Mouse (Mus musculus) thymus, postnatal 10 days (tissue): ENCODE data around the gene Gm34302.

Experiments
- DNase-seq, 2 experiments: peaks; one replicate each; pipeline ENCODE4 v3.0.0; 2021; ENCODE audit warnings: low spot score in 2 of 2

Gm34302 gene

GRCm38 (mm10) chr3:63483726-63484125, at the start of gene Gm34302:
Gene Gm34302, minus strand, starts transcription at chr3:63483879.
- DNase-seq = no peak

GRCm38 (mm10) chr3:63531847-63532246, 48.2 kb upstream of the Gm34302 start:
- DNase-seq = no peak

GRCm38 (mm10) chr3:63517681-63518080, 34.0 kb upstream of the Gm34302 start:
- DNase-seq = no peak

GRCm38 (mm10) chr3:63516279-63516678, 32.6 kb upstream of the Gm34302 start:
- peak; percentile 8 to 41 for DNase-seq

- DNase-seq = no peak
These were observed 27.6 kb upstream of the Gm34302 start for GRCm38 (mm10) chr3:63511316-63511715.

GRCm38 (mm10) chr3:63509484-63509883, 25.8 kb upstream of the Gm34302 start:
- DNase-seq = no peak

- DNase-seq = no peak
These were observed 25.2 kb upstream of the Gm34302 start for GRCm38 (mm10) chr3:63508924-63509323.

GRCm38 (mm10) chr3:63504433-63504832, 20.8 kb upstream of the Gm34302 start:
- DNase-seq = no peak

- DNase-seq = no peak
These were observed 11.1 kb upstream of the Gm34302 start for GRCm38 (mm10) chr3:63494625-63495382.

GRCm38 (mm10) chr3:63493563-63493962, 9.9 kb upstream of the Gm34302 start:
- DNase-seq = no peak

- no peak for DNase-seq
These were observed 43.1 kb downstream of the Gm34302 start for GRCm38 (mm10) chr3:63440426-63441125.

GRCm38 (mm10) chr3:63439738-63440137, 43.9 kb downstream of the Gm34302 start:
- no peak for DNase-seq

GRCm38 (mm10) chr3:63438898-63439297, 44.8 kb downstream of the Gm34302 start:
- DNase-seq = no peak
